Mouse (Mus musculus) embryonic fibroblast, embryonic 13.5 days (primary cell): ENCODE data around the gene Tnrc6b.

ENCODE experiments used
- CTCF ChIP-seq: IDR thresholded peaks from 2 replicates; pipeline ENCODE4 v1.5.1; 2011; ENCODE audit warnings: mild to moderate bottlenecking, control low read depth, low read length, moderate library complexity, borderline replicate concordance; ENCODE audit not compliant: insufficient read depth
- POLR2A ChIP-seq: IDR thresholded peaks from 2 replicates; pipeline ENCODE4 v1.6.1; 2011; ENCODE audit warnings: low read depth, mild to moderate bottlenecking, control low read depth, low read length, moderate library complexity

DNA sequence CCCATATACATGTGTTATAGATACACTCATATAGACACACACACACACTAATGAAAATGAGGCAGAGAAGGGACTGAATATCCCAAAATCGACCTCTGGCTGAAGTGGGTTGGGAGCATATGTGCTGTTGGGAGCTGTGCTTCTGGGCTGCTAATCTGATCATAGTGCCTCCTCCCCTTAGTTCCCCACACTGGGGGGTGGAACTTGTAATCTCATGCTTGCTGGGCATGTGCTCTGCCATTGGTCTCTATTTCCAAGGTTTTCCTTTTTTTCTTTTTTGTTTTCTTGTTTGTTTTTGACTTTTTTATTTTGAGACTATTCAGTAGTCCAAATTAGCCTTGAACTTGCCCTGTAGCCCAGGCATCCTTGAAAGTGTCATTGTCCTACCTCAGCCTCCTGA, 277.2 kb downstream of the Tnrc6b start:
- TF ChIP-seq CTCF (no peak), POLR2A (no peak)
